Mouse (Mus musculus) forebrain, embryonic 10.5 days (tissue): Measurements from ENCODE around the gene Slc26a6. TPM values are rescaled to one million over a fixed set of nuclear protein-coding genes. Genes with fewer than 3 reads are reported as not detected.
A peak's percentile ranks its signal among the peaks of the same experiment; 100 is the strongest.

Source experiments
- DNase-seq: peaks from one replicate; pipeline ENCODE4 v3.0.0-alpha.2; 2017; ENCODE audit warnings: low spot score; ENCODE audit errors: extremely low spot score
- H3K27ac ChIP-seq: fragments of 300-500 bp; sonication (generic); 2 replicates; pipeline ENCODE4 v1.5.1; 2016; ENCODE audit warnings: mild to moderate bottlenecking
- H3K27me3 ChIP-seq: fragments of 300-500 bp; sonication (generic); 2 replicates; pipeline ENCODE4 v1.6.1; 2016; ENCODE audit warnings: mild to moderate bottlenecking; ENCODE audit not compliant: poor library complexity, severe bottlenecking
- H3K36me3 ChIP-seq: fragments of 300-500 bp; sonication (generic); replicated peaks from 2 replicates; pipeline ENCODE4 v1.6.1; 2016; ENCODE audit warnings: mild to moderate bottlenecking, moderate library complexity
- H3K4me1 ChIP-seq: fragments of 300-500 bp; sonication (generic); 2 replicates; pipeline ENCODE4 v1.6.1; 2016
- H3K4me3 ChIP-seq: fragments of 300-500 bp; sonication (generic); 2 replicates; pipeline ENCODE4 v1.5.1; 2016; ENCODE audit warnings: mild to moderate bottlenecking, moderate library complexity
- H3K9me3 ChIP-seq: fragments of 300-500 bp; sonication (generic); 2 replicates; pipeline ENCODE4 v1.6.1; 2016; ENCODE audit warnings: mild to moderate bottlenecking, moderate library complexity
- WGBS: fragments of 180-500 bp; shearing (Covaris S2); methylation state at CpG from one replicate; pipeline ENCODE4 v1.1.7; 2016; 5-methylcytosine and 5-hydroxymethylcytosine counted together
- polyA plus RNA-seq: library from polyadenylated mRNA; unstranded; fragments of >200 nt; fragmentation: Nextera tagmentation; extraction: Ambion mirVana; gene quantifications from 2 replicates; pipeline ENCODE4 v1.2.1, GENCODE M21; 2016

The Slc26a6 gene
- 11.5 and 11.6 TPM in 2 replicates for polyA plus RNA-seq

DNA sequence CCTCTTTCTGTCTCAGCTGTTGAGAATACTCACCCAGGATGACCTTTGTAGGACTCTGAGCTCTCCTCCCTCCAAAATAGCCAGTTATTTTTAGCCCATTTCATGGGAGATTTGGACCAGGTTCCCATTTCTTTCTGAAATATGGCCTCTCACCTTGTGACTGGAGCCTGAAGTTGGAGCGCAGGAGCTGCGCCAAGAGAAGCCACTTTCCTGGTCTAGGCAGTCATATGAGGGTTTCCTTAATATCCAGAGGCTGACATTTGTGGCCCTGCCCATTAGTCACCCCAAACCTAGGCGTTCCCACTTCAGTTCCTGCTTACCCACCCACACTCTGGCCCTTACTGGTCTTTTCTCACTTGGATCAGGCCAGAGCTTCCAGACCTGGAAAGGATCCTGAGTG lies at the start of gene Slc26a6:
Gene Slc26a6 (plus strand): TSS at position 308 of the 400 bp plus-strand sequence.
- DNase-seq = no peak
- Histone ChIP-seq H3K9me3 (no peaks in the 10 kb centered on the region), H3K36me3 (peaks cover 27% of the 10 kb centered on the region), H3K4me3 (peak within 1 kb of the TSS; percentile 78), H3K27ac (peak within 1 kb of the TSS; percentile 91), H3K4me1 (peaks cover 36% of the 10 kb centered on the region), H3K27me3 (peaks cover 18% of the 10 kb centered on the region)
- 88% methylated on average over 3 of the region's 3 CpGs for WGBS

GRCm38 (mm10) chr9:108805768-108806167 lies 47.3 kb upstream of the Slc26a6 start:
- H3K4me1 ChIP-seq = peaks cover 25% of the 10 kb centered on the region
- WGBS = 96% methylated on average over 8 of the region's 8 CpGs
- peaks cover 77% of the 10 kb centered on the region for H3K36me3 ChIP-seq
- H3K9me3 ChIP-seq = no peaks in the 10 kb centered on the region
- no peak overlapping the region for H3K27ac ChIP-seq
- H3K4me3 ChIP-seq = no peak overlapping the region
- no peak for DNase-seq
- H3K27me3 ChIP-seq = no peaks in the 10 kb centered on the region

GRCm38 (mm10) chr9:108806379-108806778 lies 46.7 kb upstream of the Slc26a6 start:
- Histone ChIP-seq H3K36me3 (peaks cover 74% of the 10 kb centered on the region), H3K9me3 (no peaks in the 10 kb centered on the region), H3K27ac (no peak overlapping the region), H3K4me3 (no peak overlapping the region), H3K4me1 (peaks cover 25% of the 10 kb centered on the region), H3K27me3 (no peaks in the 10 kb centered on the region)
- no peak for DNase-seq

GRCm38 (mm10) chr9:108806831-108807230 lies 46.3 kb upstream of the Slc26a6 start:
- Histone ChIP-seq H3K27ac (no peak overlapping the region), H3K4me3 (no peak overlapping the region), H3K27me3 (no peaks in the 10 kb centered on the region), H3K9me3 (no peaks in the 10 kb centered on the region), H3K4me1 (peaks cover 25% of the 10 kb centered on the region), H3K36me3 (peaks cover 74% of the 10 kb centered on the region)
- DNase-seq = no peak
- 93% methylated on average over 1 of the region's 1 CpGs for WGBS

- H3K27me3 ChIP-seq = no peaks in the 10 kb centered on the region
- no peaks in the 10 kb centered on the region for H3K9me3 ChIP-seq
- peak overlapping the region; percentile 87; the same call in 1 of the 2 replicates for H3K27ac ChIP-seq
- peak overlapping the region; percentile 83; the same call in 1 of the 2 replicates for H3K4me3 ChIP-seq
- WGBS = 78% methylated on average over 5 of the region's 5 CpGs
- H3K4me1 ChIP-seq = peaks cover 25% of the 10 kb centered on the region
- H3K36me3 ChIP-seq = peaks cover 74% of the 10 kb centered on the region
- DNase-seq = no peak
These were observed 45.4 kb upstream of the Slc26a6 start for GRCm38 (mm10) chr9:108807674-108808073.

GRCm38 (mm10) chr9:108808163-108808665 lies 44.9 kb upstream of the Slc26a6 start, which contains the start of gene Nckipsd:
Gene Nckipsd, plus strand, starts transcription at chr9:108808368.
- H3K36me3 ChIP-seq = peaks cover 74% of the 10 kb centered on the region
- peak; percentile 91 for DNase-seq

GRCm38 (mm10) chr9:108809188-108809587 lies 43.9 kb upstream of the Slc26a6 start:
- Histone ChIP-seq H3K4me3 (peak overlapping the region; percentile 83), H3K4me1 (peaks cover 25% of the 10 kb centered on the region), H3K27ac (no peak overlapping the region), H3K27me3 (no peaks in the 10 kb centered on the region), H3K9me3 (no peaks in the 10 kb centered on the region), H3K36me3 (peaks cover 74% of the 10 kb centered on the region)
- no peak for DNase-seq
- 69% methylated on average over 5 of the region's 5 CpGs for WGBS

More at GRCm38 (mm10) chr9:108808163-108808665, 44.9 kb upstream of the Slc26a6 start, which contains the start of gene Nckipsd:
- H3K4me1 ChIP-seq = peaks cover 25% of the 10 kb centered on the region
- peak within 1 kb of the TSS; percentile 87 for H3K27ac ChIP-seq
- no peaks in the 10 kb centered on the region for H3K9me3 ChIP-seq
- WGBS = under 1% methylated on average over 61 of the region's 62 CpGs
- peak within 1 kb of the TSS; percentile 83 for H3K4me3 ChIP-seq
- H3K27me3 ChIP-seq = no peaks in the 10 kb centered on the region

- H3K9me3 ChIP-seq = no peaks in the 10 kb centered on the region
- WGBS = 90% methylated on average over 6 of the region's 6 CpGs
- no peak overlapping the region for H3K27ac ChIP-seq
- H3K36me3 ChIP-seq = peaks cover 74% of the 10 kb centered on the region
- DNase-seq = no peak
- H3K27me3 ChIP-seq = no peaks in the 10 kb centered on the region
- H3K4me1 ChIP-seq = peaks cover 25% of the 10 kb centered on the region
- H3K4me3 ChIP-seq = no peak overlapping the region
These were observed 43.4 kb upstream of the Slc26a6 start for GRCm38 (mm10) chr9:108809723-108810122.

DNA sequence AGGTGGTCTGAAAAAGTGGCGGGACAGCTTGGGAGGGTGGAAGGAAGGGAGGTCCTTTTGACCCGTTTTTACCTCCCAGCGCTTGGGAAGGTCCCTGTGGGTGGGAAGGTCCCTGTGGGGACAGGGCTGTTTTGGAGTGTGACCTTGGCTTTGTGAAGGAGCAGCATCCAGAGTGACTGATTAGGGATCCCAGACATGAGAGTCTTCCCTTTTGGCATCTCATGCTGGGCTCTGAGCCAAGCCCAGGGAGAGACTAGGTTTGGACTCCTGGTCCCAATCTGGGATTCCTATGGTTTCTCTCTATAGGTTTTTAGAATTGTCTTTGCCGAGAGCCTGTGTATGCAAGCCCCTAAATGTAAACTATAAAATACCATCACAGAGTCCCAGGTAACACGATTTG lies 42.6 kb upstream of the Slc26a6 start:
- no peak overlapping the region for H3K4me3 ChIP-seq
- no peaks in the 10 kb centered on the region for H3K27me3 ChIP-seq
- no peak overlapping the region for H3K27ac ChIP-seq
- peaks cover 25% of the 10 kb centered on the region for H3K4me1 ChIP-seq
- DNase-seq = no peak
- H3K9me3 ChIP-seq = no peaks in the 10 kb centered on the region
- WGBS = 82% methylated on average over 5 of the region's 5 CpGs
- H3K36me3 ChIP-seq = peaks cover 74% of the 10 kb centered on the region

DNA sequence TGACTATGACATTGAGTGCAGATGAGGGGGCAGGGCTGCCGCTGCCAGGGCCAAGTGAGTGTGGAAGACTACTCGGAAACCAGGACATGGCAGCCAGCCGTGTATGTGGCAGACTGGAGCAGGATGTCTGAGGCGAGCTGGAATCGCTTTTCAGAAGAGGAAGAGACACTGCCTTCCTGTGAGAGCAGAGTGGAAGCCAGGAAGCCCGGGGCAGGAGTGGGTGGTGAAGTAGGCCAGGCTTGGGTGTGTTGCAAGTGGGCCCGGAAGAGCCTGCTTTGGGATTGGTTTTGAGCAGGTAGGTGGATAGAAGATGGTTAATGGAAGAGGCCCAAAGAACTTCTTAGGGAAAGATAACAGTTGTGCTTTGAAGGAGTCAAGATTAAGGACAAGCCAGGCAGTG lies 37.5 kb upstream of the Slc26a6 start:
- no peak overlapping the region for H3K4me3 ChIP-seq
- no peak overlapping the region for H3K27ac ChIP-seq
- H3K27me3 ChIP-seq = no peaks in the 10 kb centered on the region
- no peak for DNase-seq
- WGBS = 85% methylated on average over 7 of the region's 7 CpGs
- no peaks in the 10 kb centered on the region for H3K4me1 ChIP-seq
- no peaks in the 10 kb centered on the region for H3K9me3 ChIP-seq
- H3K36me3 ChIP-seq = peaks cover 76% of the 10 kb centered on the region

- DNase-seq = peak; percentile 46
- no peak overlapping the region for H3K27ac ChIP-seq
- WGBS = 56% methylated on average over 3 of the region's 3 CpGs
- H3K4me3 ChIP-seq = no peak overlapping the region
- H3K27me3 ChIP-seq = peaks cover 19% of the 10 kb centered on the region
- H3K9me3 ChIP-seq = no peaks in the 10 kb centered on the region
- H3K36me3 ChIP-seq = peaks cover 41% of the 10 kb centered on the region
- H3K4me1 ChIP-seq = peaks cover 8% of the 10 kb centered on the region
These were observed 33.6 kb upstream of the Slc26a6 start for GRCm38 (mm10) chr9:108819495-108819894.

DNA sequence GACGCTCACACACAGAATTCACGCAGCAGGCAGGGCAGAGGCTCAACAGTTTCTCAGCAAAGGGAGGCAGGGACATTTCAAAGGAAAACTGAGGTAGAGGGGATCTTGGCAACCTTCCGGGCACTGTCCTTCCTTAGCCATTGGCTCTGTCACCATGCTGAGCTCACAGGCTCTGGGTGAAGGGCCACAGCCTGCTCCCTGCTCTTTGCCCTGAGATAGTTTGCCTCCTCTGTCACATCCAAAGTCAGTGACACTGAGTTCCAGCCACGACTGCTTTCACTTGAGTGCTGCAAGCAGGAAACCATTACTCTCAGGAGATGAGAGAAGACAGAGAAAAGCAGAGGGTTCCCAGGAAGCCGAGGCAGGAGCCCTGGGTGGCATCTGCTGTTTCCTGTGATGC lies 33.0 kb upstream of the Slc26a6 start:
- DNase-seq = no peak
- Histone ChIP-seq H3K4me1 (peaks cover 14% of the 10 kb centered on the region), H3K27me3 (peaks cover 24% of the 10 kb centered on the region), H3K9me3 (no peaks in the 10 kb centered on the region), H3K4me3 (no peak overlapping the region), H3K27ac (no peak overlapping the region), H3K36me3 (peaks cover 35% of the 10 kb centered on the region)
- WGBS = 75% methylated on average over 5 of the region's 5 CpGs

DNA sequence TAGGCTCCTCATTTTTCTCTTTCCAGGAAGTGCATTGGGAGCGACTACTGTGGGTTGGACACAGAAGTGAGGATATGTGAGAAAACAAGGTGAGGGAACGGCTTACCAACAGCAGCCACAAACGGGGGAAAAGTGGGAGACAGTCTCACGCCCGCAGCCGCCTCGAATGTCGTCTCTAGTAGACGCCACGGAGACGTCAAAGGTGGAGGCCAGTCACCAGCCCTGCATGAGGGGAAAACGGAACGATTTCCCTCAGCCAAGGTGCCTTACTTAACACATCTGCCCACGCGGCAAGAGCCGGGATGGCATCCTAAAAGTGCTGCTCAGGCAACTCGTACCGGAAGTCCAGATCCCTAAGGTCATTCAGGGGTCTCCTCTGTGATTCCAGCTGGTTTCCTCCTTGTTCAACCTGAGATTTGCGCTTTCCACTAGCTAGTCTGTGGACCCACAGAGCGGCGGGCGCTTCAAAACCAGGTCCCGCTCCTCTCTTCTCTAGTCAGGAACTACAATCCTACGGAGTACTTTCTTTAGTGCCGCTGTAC lies 28.9 kb upstream of the Slc26a6 start:
- Histone ChIP-seq H3K27me3 (peaks cover 66% of the 10 kb centered on the region), H3K9me3 (no peaks in the 10 kb centered on the region)
- peak; percentile 33 for DNase-seq

More for the DNA sequence above, 28.9 kb upstream of the Slc26a6 start:
- peaks cover 9% of the 10 kb centered on the region; the same call in 1 of the 2 replicates for H3K36me3 ChIP-seq
- H3K4me3 ChIP-seq = peak overlapping the region; percentile 69
- H3K4me1 ChIP-seq = peaks cover 41% of the 10 kb centered on the region
- H3K27ac ChIP-seq = peak overlapping the region; percentile 44; the same call in 1 of the 2 replicates
- WGBS = 6% methylated on average over 25 of the region's 25 CpGs
